Mouse (Mus musculus): Measurements from ENCODE around the gene Col18a1. TPM values are rescaled to one million over a fixed set of nuclear protein-coding genes. Genes with fewer than 3 reads are reported as not detected.

The Col18a1 gene
- 5.2 TPM for polyA plus RNA-seq (2014; fragmentation: Illumina TruSeq; extraction: RNeasy Lipid Tissue Mini Kit (QIAGEN cat#74804); ENCODE audit: low read depth, low replicate concordance)

DNA sequence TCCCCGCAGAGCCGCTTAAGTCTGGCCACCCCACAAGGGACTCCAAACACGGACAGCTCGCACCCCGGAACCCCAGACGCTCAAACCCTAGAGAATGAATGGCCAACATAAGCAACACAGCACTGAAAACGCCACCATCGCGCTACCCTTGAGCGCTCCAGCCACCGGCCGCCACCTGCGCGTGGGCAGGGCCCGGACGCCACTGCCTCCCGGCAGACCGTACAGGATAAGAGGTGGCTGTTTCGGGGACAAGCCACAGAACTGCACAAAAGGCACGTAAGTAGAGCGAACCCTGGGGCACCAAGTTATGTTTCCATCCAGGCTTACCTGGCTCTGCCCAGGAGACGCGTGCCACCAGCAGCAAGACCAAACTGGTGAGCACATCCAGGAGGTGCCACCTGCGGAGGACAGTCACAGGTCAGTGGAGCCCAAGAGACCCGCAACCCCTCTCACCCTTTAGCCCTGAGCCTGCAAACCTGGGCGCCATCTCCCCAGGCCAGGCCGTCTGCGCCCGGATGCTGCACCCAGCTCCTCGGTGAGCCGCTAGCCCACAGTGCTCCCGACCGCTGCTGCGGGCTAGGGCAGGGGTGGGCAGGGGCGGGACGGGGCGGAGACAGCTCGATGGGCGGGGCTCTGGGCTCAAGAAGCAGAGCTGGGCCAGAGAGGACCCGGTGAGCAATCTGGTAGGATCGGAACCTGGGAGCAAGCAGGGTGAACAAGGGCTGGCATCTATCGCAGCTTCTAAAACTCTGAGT is at the start of gene Col18a1:
Col18a1 (minus strand) TSS at position 586 of the 755 bp plus-strand sequence.

DNA sequence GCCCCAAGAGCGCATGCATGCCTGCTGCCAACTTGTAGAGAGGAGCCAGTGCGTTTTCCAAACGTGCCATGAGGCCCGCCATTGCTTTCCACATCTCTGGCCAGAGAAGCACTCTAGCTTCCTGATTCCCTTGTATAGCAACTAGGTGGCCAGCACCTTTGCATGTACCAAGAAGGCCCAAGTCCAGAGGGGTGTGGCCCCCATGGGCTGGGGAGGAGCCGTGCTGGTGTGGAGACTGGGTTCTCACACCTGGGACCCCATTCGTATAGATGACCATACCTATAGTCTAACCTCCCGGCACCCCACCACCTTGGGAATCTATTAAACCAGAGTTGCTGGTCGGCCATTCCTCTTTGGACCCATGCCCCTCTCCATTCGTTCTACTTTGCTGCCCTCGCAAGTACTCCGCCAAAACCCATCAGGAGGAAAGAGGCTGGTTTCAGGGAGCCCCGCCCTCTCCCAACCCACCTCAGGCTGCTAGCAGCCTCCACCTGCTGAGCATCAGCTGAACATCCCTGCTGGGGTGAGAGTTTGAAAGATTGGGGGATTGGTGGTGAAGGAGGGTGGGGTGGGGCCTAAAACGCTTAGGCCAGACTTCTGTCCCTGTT is 134.5 kb downstream of the Col18a1 start, which contains the start of gene Slc19a1:
Slc19a1 (plus strand) TSS at position 474 of the 608 bp plus-strand sequence.

Other genes with a start within 250 kb of the Col18a1 start
- gene Pcbp3, start 204.7 kb downstream of the Col18a1 start, polyA plus RNA-seq (2014; fragmentation: Illumina TruSeq; extraction: RNeasy Lipid Tissue Mini Kit (QIAGEN cat#74804); ENCODE audit: low read depth, low replicate concordance) = 10.1 TPM
- gene Slc19a1, start 134.3 kb downstream of the Col18a1 start, polyA plus RNA-seq (2014; fragmentation: Illumina TruSeq; extraction: RNeasy Lipid Tissue Mini Kit (QIAGEN cat#74804); ENCODE audit: low read depth, low replicate concordance) = 0.70 TPM
- gene Pofut2, start 92.7 kb upstream of the Col18a1 start, polyA plus RNA-seq (2014; fragmentation: Illumina TruSeq; extraction: RNeasy Lipid Tissue Mini Kit (QIAGEN cat#74804); ENCODE audit: low read depth, low replicate concordance) = 4.4 TPM